Mouse (Mus musculus) cerebellum, adult 18-20 months (tissue): ENCODE measurements around the gene St8sia2.

Experiments
- DNase-seq, 2 experiments: peaks; one replicate each; pipeline ENCODE4 v3.0.0; 2021

Gene St8sia2

DNA sequence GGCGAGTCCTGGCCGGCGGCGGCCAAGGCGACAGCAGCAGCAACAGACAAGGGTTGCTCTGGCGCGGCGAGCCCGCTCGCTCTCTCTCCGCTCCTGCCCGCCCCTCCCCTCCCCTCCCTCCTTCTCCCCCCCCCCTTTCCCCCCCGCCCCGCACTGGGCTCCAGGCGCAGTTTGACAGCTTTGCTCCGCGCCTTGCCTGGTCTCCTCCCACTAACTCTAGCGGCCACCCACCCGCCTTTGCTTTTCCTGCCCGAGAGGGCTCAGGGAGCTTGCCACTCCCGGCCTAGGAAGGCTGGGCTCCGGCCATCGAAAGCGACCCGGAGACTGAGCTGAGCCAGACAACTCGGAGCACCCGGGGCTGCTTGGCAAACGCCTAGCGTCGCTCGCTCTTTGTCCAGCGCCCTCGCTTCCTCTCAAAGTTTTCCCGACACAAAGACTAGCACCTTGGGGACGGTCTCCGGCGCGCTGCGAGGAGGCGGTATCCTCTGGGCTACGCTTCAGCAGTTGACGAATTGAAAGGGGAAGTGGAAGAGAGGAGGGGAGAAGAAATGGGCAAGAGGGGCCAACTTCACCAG, at the start of gene St8sia2:
Gene St8sia2 (minus strand): TSS at position 90 of the 575 bp plus-strand sequence.
- peak in 1 of 2 experiments; percentile 3 for DNase-seq

- DNase-seq = no peak
Observed at GRCm38 (mm10) chr7:74061076-74061475, 47.6 kb upstream of the St8sia2 start.

GRCm38 (mm10) chr7:74060306-74060946, 46.9 kb upstream of the St8sia2 start:
- no peak for DNase-seq

GRCm38 (mm10) chr7:74059684-74060083, 46.2 kb upstream of the St8sia2 start:
- no peak for DNase-seq

GRCm38 (mm10) chr7:74055753-74056152, 42.3 kb upstream of the St8sia2 start:
- DNase-seq = peak; percentile 52 to 63

- no peak for DNase-seq
Observed at GRCm38 (mm10) chr7:74047591-74047990, 34.1 kb upstream of the St8sia2 start.

- DNase-seq = no peak
Observed at GRCm38 (mm10) chr7:74045166-74045957, 31.9 kb upstream of the St8sia2 start.

DNA sequence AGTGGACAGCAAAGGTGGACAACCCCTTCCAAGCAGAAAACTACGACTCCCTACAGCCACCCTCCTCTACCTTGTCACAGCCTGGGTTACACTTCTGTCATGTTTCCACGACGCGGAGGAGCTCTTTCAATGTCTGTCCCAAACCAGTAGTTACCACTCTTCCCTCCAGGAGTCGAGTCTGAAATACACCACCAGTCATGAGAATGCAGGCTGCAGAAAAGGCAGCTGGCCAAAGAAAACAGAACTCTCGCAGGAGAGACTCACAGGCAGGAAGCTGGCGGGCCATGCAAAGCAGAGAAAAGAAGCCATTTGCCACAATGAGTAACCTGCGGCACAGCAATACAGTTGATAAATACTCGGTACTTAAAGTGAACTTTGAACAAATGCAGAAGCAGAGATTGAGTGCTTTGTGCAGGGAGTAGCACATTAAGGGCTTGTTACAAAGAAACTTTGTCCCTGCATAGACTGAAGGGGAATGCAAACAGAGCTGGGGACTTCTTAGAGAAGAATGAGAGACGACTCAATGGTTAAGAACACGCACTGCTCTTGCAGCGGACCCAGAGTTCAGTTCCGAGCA, 30.2 kb upstream of the St8sia2 start:
- no peak for DNase-seq

DNA sequence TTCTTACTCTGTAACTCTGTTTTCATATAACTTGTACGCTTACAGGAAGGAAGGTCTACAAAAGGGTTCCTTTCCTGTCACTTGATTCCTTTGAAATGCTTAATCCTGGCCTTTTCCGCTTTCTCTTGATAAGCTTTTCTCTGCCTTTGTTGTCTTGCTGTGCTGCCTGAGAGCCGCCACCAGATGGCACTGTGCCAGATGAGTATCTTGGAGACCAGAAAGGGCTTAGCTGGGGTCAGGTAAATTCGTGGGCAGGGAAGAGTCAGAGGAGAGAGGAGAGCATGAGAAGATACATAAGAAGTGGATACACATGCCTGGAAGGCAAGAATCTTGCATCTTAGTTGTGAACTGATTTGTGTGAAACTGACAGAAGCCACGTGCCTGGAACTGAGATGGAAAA, 11.5 kb upstream of the St8sia2 start:
- peak; percentile 31 to 35 for DNase-seq

DNA sequence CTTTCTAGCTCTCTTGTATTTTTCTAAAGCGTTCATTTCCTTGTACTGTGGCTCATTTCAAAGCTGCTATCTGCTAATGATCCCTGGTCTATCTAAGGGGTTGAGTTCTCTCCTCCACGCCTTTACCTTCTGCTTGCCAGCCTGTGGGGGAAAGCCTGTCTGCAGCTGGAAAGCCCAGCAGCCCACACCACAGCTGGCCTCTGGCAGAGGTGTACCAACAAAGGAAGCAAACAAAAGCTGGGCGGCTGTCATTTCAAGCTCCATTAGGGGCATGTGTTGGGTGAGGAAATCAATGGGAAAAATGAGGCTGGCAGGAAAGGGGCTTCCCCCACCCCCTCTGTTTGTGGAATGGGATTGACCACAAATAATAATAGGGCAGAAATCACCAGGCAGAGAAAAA, 10.7 kb upstream of the St8sia2 start:
- DNase-seq = no peak

DNA sequence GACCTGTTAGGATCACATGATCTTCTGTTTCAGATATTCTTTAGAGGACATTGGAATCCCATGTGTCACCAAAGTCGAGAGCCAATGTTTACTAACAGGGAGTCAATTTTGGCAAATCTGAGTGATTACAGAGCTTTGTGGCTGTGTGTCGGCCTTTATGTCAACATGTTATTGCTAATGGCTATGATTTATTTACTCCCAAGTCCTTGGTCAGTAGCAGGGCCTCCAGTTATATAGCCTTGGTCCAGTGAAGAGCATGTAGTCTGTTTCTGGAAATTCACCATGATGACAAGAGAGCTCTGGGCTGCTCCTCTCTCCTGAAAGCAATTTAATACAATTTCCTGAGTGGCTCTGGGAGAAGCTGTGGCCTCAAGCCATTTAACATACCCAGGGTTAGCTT, 9.1 kb upstream of the St8sia2 start:
- DNase-seq = no peak

- DNase-seq = no peak
Observed at GRCm38 (mm10) chr7:74021771-74022170, 8.3 kb upstream of the St8sia2 start.

DNA sequence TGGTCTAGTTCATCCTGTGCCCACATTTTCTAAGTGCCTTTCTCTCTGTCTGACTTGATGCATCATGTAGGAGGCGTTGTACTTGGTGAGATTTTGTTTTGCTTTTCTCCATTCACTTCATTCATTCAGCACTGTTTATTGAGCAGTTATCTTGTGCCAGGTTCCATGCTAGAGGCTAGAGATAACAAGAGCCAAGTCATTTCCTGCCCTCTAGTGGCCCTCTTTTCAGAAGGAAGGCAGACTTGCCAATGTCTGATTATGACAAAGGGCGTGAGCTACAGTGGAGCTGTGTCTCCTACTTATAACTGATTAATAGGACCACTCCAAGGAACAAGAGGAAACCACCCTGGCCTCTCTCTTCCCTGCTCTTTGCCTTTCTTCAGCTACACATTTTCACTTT, 3.1 kb upstream of the St8sia2 start:
- DNase-seq = no peak

- DNase-seq = peak in 1 of 2 experiments; percentile 5
Observed at GRCm38 (mm10) chr7:74012858-74013600, 461 bp downstream of the St8sia2 start.

DNA sequence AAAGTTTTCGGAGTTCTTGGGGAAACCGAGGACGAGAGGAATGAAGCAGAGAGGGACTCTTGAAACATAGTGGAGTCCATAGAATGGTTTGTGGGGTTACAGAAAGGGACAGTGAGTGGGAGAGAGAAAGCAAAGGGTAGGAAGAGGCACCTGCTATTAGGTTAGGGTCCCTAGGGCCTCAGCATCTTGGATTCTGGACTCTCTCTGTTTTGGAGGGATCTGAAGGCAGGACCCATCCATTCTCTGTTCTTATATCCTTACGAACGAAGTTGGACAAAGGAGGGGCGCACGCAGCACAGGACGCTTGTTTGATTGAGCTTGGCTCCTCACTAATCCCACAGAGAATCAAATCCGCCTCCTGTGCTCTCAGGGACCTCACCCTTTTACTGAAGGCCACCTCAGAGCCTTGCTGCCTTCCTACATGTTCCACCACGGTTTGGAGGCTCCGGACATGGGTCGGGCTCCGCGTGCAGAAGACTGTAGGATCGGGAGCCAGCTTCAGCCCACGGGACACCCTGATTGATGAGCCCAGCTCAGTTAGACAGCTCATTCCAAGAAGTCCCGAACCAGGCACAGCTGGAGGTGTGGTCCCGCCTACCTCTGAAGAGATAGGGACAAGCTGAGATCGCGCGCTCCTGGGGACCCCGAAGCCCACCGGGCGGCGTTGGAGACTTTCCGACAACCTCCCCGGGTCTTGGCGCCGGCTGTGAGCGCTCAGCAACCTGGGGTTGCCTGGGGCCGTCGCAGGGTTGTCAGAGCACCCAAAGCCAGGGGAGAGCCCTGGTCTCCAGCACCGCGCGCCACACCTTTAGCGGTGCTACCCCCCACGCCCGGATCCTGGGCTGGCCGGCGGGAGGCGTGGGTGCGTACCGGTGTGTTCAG, 1.3 kb downstream of the St8sia2 start:
- DNase-seq = peak in 1 of 2 experiments; percentile 3

- DNase-seq = no peak
Observed at GRCm38 (mm10) chr7:74008946-74009542, 4.4 kb downstream of the St8sia2 start.

DNA sequence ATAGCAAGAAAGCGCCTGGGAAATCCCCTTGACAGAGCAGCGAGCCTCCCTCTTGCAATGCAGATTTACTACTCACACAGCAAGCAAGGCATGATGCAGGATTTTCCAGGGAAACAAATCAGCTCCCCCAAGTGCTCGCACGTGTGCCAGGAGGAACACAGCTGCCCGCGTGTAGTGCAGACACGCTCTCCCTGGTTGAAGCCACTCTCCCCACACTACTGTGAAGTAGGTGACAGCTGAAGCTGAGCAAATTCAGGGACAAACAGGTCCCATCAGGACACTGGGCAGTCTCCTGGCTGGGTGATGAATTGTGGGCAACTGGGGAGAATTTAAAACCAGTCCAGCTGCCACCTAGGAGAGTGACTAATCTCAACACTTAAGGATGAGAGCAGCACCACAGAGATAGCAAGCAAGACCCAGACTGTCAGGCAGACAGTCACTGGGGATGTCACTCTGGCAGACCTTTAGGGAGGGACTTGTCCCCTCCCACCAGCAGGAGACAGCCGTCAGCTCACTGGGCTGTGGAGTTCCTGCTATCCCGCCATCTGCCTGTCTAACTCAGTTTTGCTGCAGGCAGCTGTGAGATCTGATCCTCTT, 6.6 kb downstream of the St8sia2 start:
- DNase-seq = no peak

GRCm38 (mm10) chr7:74006364-74006763, 7.1 kb downstream of the St8sia2 start:
- no peak for DNase-seq

DNA sequence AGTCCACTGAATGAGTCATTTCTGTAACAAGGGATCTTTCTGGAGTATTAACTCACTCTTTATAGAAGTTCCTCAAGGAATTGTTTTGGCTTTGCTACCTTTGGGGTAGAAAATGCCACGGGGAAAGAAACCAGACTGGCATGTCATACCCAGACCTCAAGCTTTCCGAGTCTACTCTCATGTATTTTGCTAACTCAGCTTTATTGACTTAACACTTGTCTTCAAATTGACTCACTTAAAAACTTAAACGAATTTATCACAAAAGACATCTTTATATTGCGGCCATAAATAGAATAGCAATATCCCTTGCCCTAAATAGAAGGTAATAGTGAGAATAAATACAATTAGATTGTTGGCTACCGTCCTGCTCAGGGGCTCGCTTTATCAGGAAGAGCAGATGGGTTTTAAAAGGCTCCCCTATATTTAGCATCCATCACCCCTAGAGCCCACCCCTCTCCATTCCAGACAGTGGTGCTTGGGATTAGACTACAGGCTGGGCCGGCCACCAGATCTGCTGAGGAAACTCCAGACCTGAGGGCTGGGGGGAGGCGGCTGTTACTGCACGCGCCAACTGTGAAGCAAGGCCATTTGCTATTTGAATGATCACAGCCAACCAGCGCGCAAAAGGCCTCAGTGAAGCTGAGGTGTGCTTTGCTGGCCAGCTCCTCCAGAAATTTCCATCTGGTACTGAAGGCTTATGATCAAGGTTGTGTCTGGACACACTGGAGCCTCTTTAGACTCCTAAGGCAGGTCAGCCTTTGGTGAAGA, 12.6 kb downstream of the St8sia2 start:
- DNase-seq = no peak

- DNase-seq = no peak
Observed at GRCm38 (mm10) chr7:73989366-73989765, 24.1 kb downstream of the St8sia2 start.
